Mouse (Mus musculus): ENCODE results near the gene Dnaja3.

GRCm38 (mm10) chr16:4725780-4726527 is 86.2 kb downstream of the Dnaja3 start, which contains the start of gene Hmox2:
- TF ChIP-seq TCF12 (IDR thresholded peaks at IDR 0.05; ENCODE audit: insufficient read depth, poor library complexity, severe bottlenecking) (no peak), USF1 (IDR thresholded peaks at IDR 0.05; ENCODE audit: low read depth) (no peak)
